Mouse (Mus musculus): ENCODE data around the gene Abcg8. TPM values are rescaled to one million over a fixed set of nuclear protein-coding genes. Genes with fewer than 3 reads are reported as not detected.

The Abcg8 gene
- polyA plus RNA-seq, 1 experiment from 2014 or later = not detected

- H3K4me2 ChIP-seq (replicated peaks) = no peak overlapping the region
- no peak overlapping the region for H3K4me3 ChIP-seq
- H3K27me3 ChIP-seq (replicated peaks) = peaks cover 10% of the 10 kb centered on the region; the same call in 1 of the 2 replicates
- H3K27ac ChIP-seq = no peak overlapping the region
- no peaks in the 10 kb centered on the region for H3K9me3 ChIP-seq
- 80% methylated on average over 5 of the region's 5 CpGs for WGBS
- no peak for ATAC-seq (ENCODE audit: low FRiP score, low read depth)
- H3K36me3 ChIP-seq = peaks cover 13% of the 10 kb centered on the region
- no peak overlapping the region for H3K9ac ChIP-seq
- H3K4me1 ChIP-seq = peaks cover 4% of the 10 kb centered on the region; the same call in 1 of the 2 replicates
These were observed 41.3 kb downstream of the Abcg8 start for GRCm38 (mm10) chr17:84717416-84717815.

GRCm38 (mm10) chr17:84719105-84719504 lies 43.0 kb downstream of the Abcg8 start:
- Histone ChIP-seq H3K36me3 (peaks cover 13% of the 10 kb centered on the region), H3K9me3 (no peaks in the 10 kb centered on the region), H3K27ac (no peak overlapping the region), H3K4me2 (replicated peaks) (no peak overlapping the region), H3K4me1 (no peaks in the 10 kb centered on the region), H3K4me3 (no peak overlapping the region), H3K9ac (no peak overlapping the region), H3K27me3 (replicated peaks) (0 out of 2 replicates have a peak, but pooled peaks cover 8% of the 10 kb centered on the region)
- 93% methylated on average over 3 of the region's 3 CpGs for WGBS
- ATAC-seq (ENCODE audit: low FRiP score, low read depth) = no peak

GRCm38 (mm10) chr17:84724028-84724427 lies 47.9 kb downstream of the Abcg8 start:
- no peaks in the 10 kb centered on the region for H3K27me3 ChIP-seq (replicated peaks)
- no peak for ATAC-seq (ENCODE audit: low FRiP score, low read depth)
- no peak overlapping the region for H3K4me2 ChIP-seq (replicated peaks)
- WGBS = 65% methylated on average over 9 of the region's 9 CpGs
- no peaks in the 10 kb centered on the region for H3K4me1 ChIP-seq
- H3K4me3 ChIP-seq = no peak overlapping the region
- H3K36me3 ChIP-seq = peaks cover 28% of the 10 kb centered on the region
- H3K9me3 ChIP-seq = no peaks in the 10 kb centered on the region
- no peak overlapping the region for H3K9ac ChIP-seq
- H3K27ac ChIP-seq = no peak overlapping the region

GRCm38 (mm10) chr17:84725163-84725562 lies 49.1 kb downstream of the Abcg8 start:
- peaks cover 34% of the 10 kb centered on the region for H3K36me3 ChIP-seq

GRCm38 (mm10) chr17:84728201-84728911 lies 52.3 kb downstream of the Abcg8 start:
- 87% methylated on average over 1 of the region's 1 CpGs for WGBS
- Histone ChIP-seq H3K4me2 (replicated peaks) (no peak overlapping the region), H3K9ac (no peak overlapping the region), H3K27ac (no peak overlapping the region), H3K9me3 (no peaks in the 10 kb centered on the region), H3K4me1 (no peaks in the 10 kb centered on the region), H3K36me3 (peaks cover 33% of the 10 kb centered on the region), H3K4me3 (no peak overlapping the region), H3K27me3 (replicated peaks) (no peaks in the 10 kb centered on the region)
- ATAC-seq (ENCODE audit: low FRiP score, low read depth) = no peak

More at GRCm38 (mm10) chr17:84725163-84725562, 49.1 kb downstream of the Abcg8 start:
- no peaks in the 10 kb centered on the region for H3K27me3 ChIP-seq (replicated peaks)
- no peaks in the 10 kb centered on the region for H3K9me3 ChIP-seq
- no peak overlapping the region for H3K4me3 ChIP-seq
- WGBS = 95% methylated on average over 3 of the region's 3 CpGs
- no peak overlapping the region for H3K27ac ChIP-seq
- H3K9ac ChIP-seq = no peak overlapping the region
- no peak overlapping the region for H3K4me2 ChIP-seq (replicated peaks)
- no peak for ATAC-seq (ENCODE audit: low FRiP score, low read depth)
- no peaks in the 10 kb centered on the region for H3K4me1 ChIP-seq

- Histone ChIP-seq H3K4me2 (replicated peaks) (no peak overlapping the region), H3K36me3 (peaks cover 33% of the 10 kb centered on the region), H3K4me3 (no peak overlapping the region), H3K27ac (no peak overlapping the region), H3K27me3 (replicated peaks) (no peaks in the 10 kb centered on the region), H3K9me3 (no peaks in the 10 kb centered on the region), H3K4me1 (no peaks in the 10 kb centered on the region), H3K9ac (no peak overlapping the region)
- ATAC-seq (ENCODE audit: low FRiP score, low read depth) = no peak
- WGBS = 91% methylated on average over 5 of the region's 5 CpGs
These were observed 53.0 kb downstream of the Abcg8 start for GRCm38 (mm10) chr17:84729140-84729539.

- H3K27ac ChIP-seq = no peak overlapping the region
- H3K9me3 ChIP-seq = no peaks in the 10 kb centered on the region
- no peak for ATAC-seq (ENCODE audit: low FRiP score, low read depth)
- H3K4me2 ChIP-seq (replicated peaks) = no peak overlapping the region
- H3K9ac ChIP-seq = no peak overlapping the region
- no peak overlapping the region for H3K4me3 ChIP-seq
- no peaks in the 10 kb centered on the region for H3K4me1 ChIP-seq
- H3K36me3 ChIP-seq = peaks cover 21% of the 10 kb centered on the region
- WGBS = 90% methylated on average over 12 of the region's 12 CpGs
- H3K27me3 ChIP-seq (replicated peaks) = no peaks in the 10 kb centered on the region
These were observed 55.3 kb downstream of the Abcg8 start for GRCm38 (mm10) chr17:84731361-84731760.

GRCm38 (mm10) chr17:84732612-84733011 lies 56.5 kb downstream of the Abcg8 start:
- Histone ChIP-seq H3K36me3 (peaks cover 21% of the 10 kb centered on the region), H3K27me3 (replicated peaks) (no peaks in the 10 kb centered on the region), H3K4me2 (replicated peaks) (no peak overlapping the region), H3K27ac (no peak overlapping the region), H3K9me3 (no peaks in the 10 kb centered on the region), H3K4me3 (no peak overlapping the region), H3K9ac (no peak overlapping the region), H3K4me1 (no peaks in the 10 kb centered on the region)
- WGBS = 93% methylated on average over 8 of the region's 8 CpGs
- ATAC-seq (ENCODE audit: low FRiP score, low read depth) = no peak

GRCm38 (mm10) chr17:84736719-84737118 lies 60.6 kb downstream of the Abcg8 start:
- ATAC-seq (ENCODE audit: low FRiP score, low read depth) = no peak
- WGBS = 52% methylated on average over 9 of the region's 9 CpGs
- Histone ChIP-seq H3K4me3 (no peak overlapping the region), H3K4me2 (replicated peaks) (no peak overlapping the region), H3K9ac (no peak overlapping the region), H3K9me3 (no peaks in the 10 kb centered on the region), H3K27ac (no peak overlapping the region), H3K4me1 (no peaks in the 10 kb centered on the region), H3K36me3 (no peaks in the 10 kb centered on the region), H3K27me3 (replicated peaks) (no peaks in the 10 kb centered on the region)

- 84% methylated on average over 9 of the region's 9 CpGs for WGBS
- no peak for ATAC-seq (ENCODE audit: low FRiP score, low read depth)
These were observed 62.1 kb downstream of the Abcg8 start for GRCm38 (mm10) chr17:84738073-84738797.

GRCm38 (mm10) chr17:84744256-84744655 lies 68.2 kb downstream of the Abcg8 start:
- Histone ChIP-seq H3K36me3 (no peaks in the 10 kb centered on the region), H3K27me3 (replicated peaks) (no peaks in the 10 kb centered on the region), H3K9me3 (no peaks in the 10 kb centered on the region), H3K9ac (no peak overlapping the region), H3K27ac (no peak overlapping the region), H3K4me2 (replicated peaks) (no peak overlapping the region), H3K4me3 (no peak overlapping the region), H3K4me1 (peaks cover 10% of the 10 kb centered on the region; the same call in 1 of the 2 replicates)
- 82% methylated on average over 4 of the region's 4 CpGs for whole genome bisulfite sequencing
- ATAC-seq (ENCODE audit: low FRiP score, low read depth) = no peak

More at GRCm38 (mm10) chr17:84738073-84738797, 62.1 kb downstream of the Abcg8 start:
- no peaks in the 10 kb centered on the region for H3K36me3 ChIP-seq
- H3K4me3 ChIP-seq = no peak overlapping the region
- no peak overlapping the region for H3K27ac ChIP-seq
- H3K9ac ChIP-seq = no peak overlapping the region
- no peaks in the 10 kb centered on the region for H3K9me3 ChIP-seq
- no peaks in the 10 kb centered on the region for H3K27me3 ChIP-seq (replicated peaks)
- no peak overlapping the region for H3K4me2 ChIP-seq (replicated peaks)
- no peaks in the 10 kb centered on the region for H3K4me1 ChIP-seq

GRCm38 (mm10) chr17:84745001-84745400 lies 68.9 kb downstream of the Abcg8 start:
- H3K4me3 ChIP-seq = no peak overlapping the region
- no peaks in the 10 kb centered on the region for H3K36me3 ChIP-seq
- no peaks in the 10 kb centered on the region for H3K9me3 ChIP-seq
- no peak for ATAC-seq (ENCODE audit: low FRiP score, low read depth)
- no peak overlapping the region for H3K9ac ChIP-seq
- WGBS = 60% methylated on average over 9 of the region's 9 CpGs
- peaks cover 15% of the 10 kb centered on the region; the same call in 1 of the 2 replicates for H3K4me1 ChIP-seq
- no peak overlapping the region for H3K4me2 ChIP-seq (replicated peaks)
- no peak overlapping the region for H3K27ac ChIP-seq
- H3K27me3 ChIP-seq (replicated peaks) = no peaks in the 10 kb centered on the region
